Mouse (Mus musculus) limb, embryonic 12.5 days (tissue): ENCODE data around the gene Tnn. TPM values are rescaled to one million over a fixed set of nuclear protein-coding genes. Genes with fewer than 3 reads are reported as not detected.

Source experiments
- ATAC-seq: fragments of 200-750 bp; cut with Nextera tagmentation; 2 replicates; pipeline ENCODE4 v1.8.0; 2017; ENCODE audit warnings: low read depth, moderate TSS enrichment; ENCODE audit not compliant: insufficient number of reproducible peaks, insufficient read depth, low FRiP score, low TSS enrichment
- H3K27ac ChIP-seq: fragments of 300-500 bp; sonication (generic); 2 replicates; pipeline ENCODE4 v1.5.1; 2016; ENCODE audit warnings: mild to moderate bottlenecking, moderate library complexity
- H3K27me3 ChIP-seq: fragments of 300-500 bp; sonication (generic); 2 replicates; pipeline ENCODE4 v1.6.1; 2016; ENCODE audit warnings: mild to moderate bottlenecking, moderate library complexity
- H3K36me3 ChIP-seq: fragments of 300-500 bp; sonication (generic); 2 replicates; pipeline ENCODE4 v1.6.1; 2016; ENCODE audit warnings: mild to moderate bottlenecking, moderate library complexity
- H3K4me1 ChIP-seq: fragments of 300-500 bp; sonication (generic); replicated peaks from 2 replicates; pipeline ENCODE4 v1.6.1; 2016
- H3K4me2 ChIP-seq: fragments of 300-500 bp; sonication (generic); 2 replicates; pipeline ENCODE4 v1.6.1; 2016; ENCODE audit warnings: mild to moderate bottlenecking, moderate library complexity
- H3K4me3 ChIP-seq: fragments of 300-500 bp; sonication (generic); replicated peaks from 2 replicates; pipeline ENCODE4 v1.5.1; 2016; ENCODE audit warnings: mild to moderate bottlenecking
- H3K9ac ChIP-seq: fragments of 300-500 bp; sonication (generic); replicated peaks from 2 replicates; pipeline ENCODE4 v1.6.1; 2016; ENCODE audit warnings: mild to moderate bottlenecking, moderate library complexity
- H3K9me3 ChIP-seq: fragments of 300-500 bp; sonication (generic); 2 replicates; pipeline ENCODE4 v1.6.1; 2016; ENCODE audit warnings: mild to moderate bottlenecking, moderate library complexity
- WGBS: fragments of 180-500 bp; shearing (Covaris S2); methylation state at CpG from one replicate; pipeline ENCODE4 v1.1.7; 2016; 5-methylcytosine and 5-hydroxymethylcytosine counted together
- polyA plus RNA-seq: library from polyadenylated mRNA; unstranded; fragments of >200 nt; fragmentation: Nextera tagmentation; extraction: Ambion mirVana; gene quantifications from 2 replicates; pipeline ENCODE4 v1.2.1, GENCODE M21; 2016

Gene Tnn
- polyA plus RNA-seq, 1 experiment from 2014 or later, result 0.14 TPM

GRCm38 (mm10) chr1:160041264-160041775 is 112.1 kb downstream of the Tnn start:
- H3K4me3 ChIP-seq, result no peak overlapping the region
- ATAC-seq, result no peak
- no peak overlapping the region for H3K27ac ChIP-seq
- H3K27me3 ChIP-seq, result 0 out of 2 replicates have a peak, but pooled peaks cover 7% of the 10 kb centered on the region
- H3K4me2 ChIP-seq, result no peak overlapping the region
- H3K9ac ChIP-seq, result no peak overlapping the region
- H3K4me1 ChIP-seq, result no peaks in the 10 kb centered on the region
- H3K36me3 ChIP-seq, result no peaks in the 10 kb centered on the region
- 89% methylated on average over 7 of the region's 7 CpGs for WGBS
- H3K9me3 ChIP-seq, result no peaks in the 10 kb centered on the region

DNA sequence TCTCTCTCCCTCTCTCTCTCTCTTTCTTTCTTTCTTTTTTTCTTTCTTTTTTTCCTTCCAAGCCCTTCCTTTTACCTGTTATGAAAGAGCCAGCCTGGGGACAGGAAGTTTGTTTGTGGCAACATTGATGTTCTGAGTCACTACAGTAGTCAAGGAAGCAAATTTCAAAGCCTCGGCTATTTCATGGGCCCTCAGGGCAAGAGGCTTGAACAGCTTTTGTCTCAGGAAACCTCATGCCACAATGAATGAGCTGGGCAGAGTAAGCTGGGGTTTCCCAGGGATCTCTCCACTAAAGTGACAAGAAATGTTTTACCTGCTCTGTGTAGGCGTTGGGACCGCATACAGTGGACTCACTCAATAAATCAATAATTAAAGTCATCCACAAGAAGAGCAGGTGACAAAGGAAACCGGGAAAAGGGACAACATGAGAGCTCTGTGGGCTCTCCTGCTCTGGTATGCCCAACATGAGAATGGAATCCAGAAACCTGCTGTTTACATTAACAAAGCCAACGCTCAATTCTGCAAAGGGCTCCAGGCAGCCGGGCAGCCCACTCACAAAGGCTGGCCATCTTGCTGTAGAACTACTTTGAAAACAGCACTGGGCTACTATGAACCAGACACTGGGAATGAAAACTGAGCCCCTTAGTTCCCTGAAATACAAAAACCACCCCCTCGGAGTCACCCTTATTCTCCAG is 113.3 kb downstream of the Tnn start:
- H3K9ac ChIP-seq, result no peak overlapping the region
- H3K4me3 ChIP-seq, result no peak overlapping the region
- no peak for ATAC-seq
- 0 out of 2 replicates have a peak, but pooled peaks cover 7% of the 10 kb centered on the region for H3K27me3 ChIP-seq
- H3K27ac ChIP-seq, result no peak overlapping the region
- WGBS, result 61% methylated on average over 7 of the region's 7 CpGs
- H3K36me3 ChIP-seq, result no peaks in the 10 kb centered on the region
- H3K9me3 ChIP-seq, result no peaks in the 10 kb centered on the region
- no peaks in the 10 kb centered on the region for H3K4me1 ChIP-seq
- no peak overlapping the region for H3K4me2 ChIP-seq

GRCm38 (mm10) chr1:160036996-160037521 is 116.3 kb downstream of the Tnn start:
- H3K27me3 ChIP-seq, result no peaks in the 10 kb centered on the region
- no peaks in the 10 kb centered on the region for H3K36me3 ChIP-seq
- H3K9me3 ChIP-seq, result no peaks in the 10 kb centered on the region
- ATAC-seq, result no peak
- no peak overlapping the region for H3K4me3 ChIP-seq
- H3K4me2 ChIP-seq, result no peak overlapping the region
- H3K27ac ChIP-seq, result no peak overlapping the region
- 82% methylated on average over 5 of the region's 5 CpGs for WGBS
- H3K9ac ChIP-seq, result no peak overlapping the region
- no peaks in the 10 kb centered on the region for H3K4me1 ChIP-seq

GRCm38 (mm10) chr1:160035561-160035960 is 117.8 kb downstream of the Tnn start:
- H3K4me3 ChIP-seq, result no peak overlapping the region
- no peaks in the 10 kb centered on the region for H3K27me3 ChIP-seq
- H3K36me3 ChIP-seq, result no peaks in the 10 kb centered on the region
- no peak overlapping the region for H3K27ac ChIP-seq
- WGBS, result 79% methylated on average over 3 of the region's 3 CpGs
- H3K4me2 ChIP-seq, result no peak overlapping the region
- H3K4me1 ChIP-seq, result no peaks in the 10 kb centered on the region
- H3K9me3 ChIP-seq, result no peaks in the 10 kb centered on the region
- H3K9ac ChIP-seq, result no peak overlapping the region
- no peak for ATAC-seq

Other genes starting within 250 kb of the Tnn start
- gene 4930523C07Rik, start 109.2 kb downstream of the Tnn start, polyA plus RNA-seq, result 3.5 and 3.8 TPM in 2 replicates
- 238 and 262 TPM in 2 replicates for gene Mrps14, start 41.6 kb upstream of the Tnn start, polyA plus RNA-seq
- gene Cacybp, start 59.3 kb upstream of the Tnn start, polyA plus RNA-seq, result 246 and 254 TPM in 2 replicates